Mouse (Mus musculus): ENCODE measurements around the gene Sema4d. TPM values are rescaled to one million over a fixed set of nuclear protein-coding genes. Genes with fewer than 3 reads are reported as not detected.

Sema4d gene
- total RNA-seq, 2 experiments from 2014 or later, result 9.9 to 32.8 TPM

- ATAC-seq (replicated peaks; ENCODE audit: poor library complexity, severe bottlenecking), result peak; percentile 80
Measured at GRCm38 (mm10) chr13:51780509-51781155, 12.9 kb downstream of the Sema4d start.

- ATAC-seq (replicated peaks; ENCODE audit: poor library complexity, severe bottlenecking), result no peak
Measured at GRCm38 (mm10) chr13:51778983-51779962, 14.3 kb downstream of the Sema4d start.

- ATAC-seq (replicated peaks; ENCODE audit: poor library complexity, severe bottlenecking), result no peak
Measured at GRCm38 (mm10) chr13:51778351-51778982, 15.1 kb downstream of the Sema4d start.

- ATAC-seq (replicated peaks; ENCODE audit: poor library complexity, severe bottlenecking), result no peak
Measured at GRCm38 (mm10) chr13:51777738-51778274, 15.7 kb downstream of the Sema4d start.

GRCm38 (mm10) chr13:51777048-51777737 lies 16.4 kb downstream of the Sema4d start:
- no peak for ATAC-seq (replicated peaks; ENCODE audit: poor library complexity, severe bottlenecking)

GRCm38 (mm10) chr13:51776160-51776737 lies 17.3 kb downstream of the Sema4d start:
- peak; percentile 12; the same call in 1 of the 2 replicates for ATAC-seq (replicated peaks; ENCODE audit: poor library complexity, severe bottlenecking)

GRCm38 (mm10) chr13:51771802-51772206 lies 21.7 kb downstream of the Sema4d start:
- no peak for ATAC-seq (replicated peaks; ENCODE audit: poor library complexity, severe bottlenecking)

GRCm38 (mm10) chr13:51770647-51771427 lies 22.7 kb downstream of the Sema4d start:
- ATAC-seq (replicated peaks; ENCODE audit: poor library complexity, severe bottlenecking), result no peak

- ATAC-seq (replicated peaks; ENCODE audit: poor library complexity, severe bottlenecking), result peak; percentile 15; the same call in 1 of the 2 replicates
Measured at GRCm38 (mm10) chr13:51767991-51768761, 25.4 kb downstream of the Sema4d start.

- ATAC-seq (replicated peaks; ENCODE audit: poor library complexity, severe bottlenecking), result peak; percentile 79
Measured at GRCm38 (mm10) chr13:51767513-51767912, 26.0 kb downstream of the Sema4d start.

GRCm38 (mm10) chr13:51766756-51767155 lies 26.8 kb downstream of the Sema4d start:
- ATAC-seq (replicated peaks; ENCODE audit: poor library complexity, severe bottlenecking), result no peak

- peak; percentile 41; the same call in 1 of the 2 replicates for ATAC-seq (replicated peaks; ENCODE audit: poor library complexity, severe bottlenecking)
Measured at GRCm38 (mm10) chr13:51765369-51765768, 28.2 kb downstream of the Sema4d start.

- no peak for ATAC-seq (replicated peaks; ENCODE audit: poor library complexity, severe bottlenecking)
Measured at GRCm38 (mm10) chr13:51763019-51763698, 30.4 kb downstream of the Sema4d start.

- no peak for ATAC-seq (replicated peaks; ENCODE audit: poor library complexity, severe bottlenecking)
Measured at GRCm38 (mm10) chr13:51761186-51761813, 32.2 kb downstream of the Sema4d start.

GRCm38 (mm10) chr13:51759256-51759987 lies 34.1 kb downstream of the Sema4d start:
- ATAC-seq (replicated peaks; ENCODE audit: poor library complexity, severe bottlenecking), result no peak

- no peak for ATAC-seq (replicated peaks; ENCODE audit: poor library complexity, severe bottlenecking)
Measured at GRCm38 (mm10) chr13:51758428-51758827, 35.1 kb downstream of the Sema4d start.

All from granulocyte monocyte progenitor cell, adult 5-6 weeks (primary cell).